Mouse (Mus musculus) limb, embryonic 10.5 days (tissue): ENCODE results near the gene Grifin. TPM values are rescaled to one million over a fixed set of nuclear protein-coding genes. Genes with fewer than 3 reads are reported as not detected.
A peak's percentile ranks its signal among the peaks of the same experiment; 100 is the strongest.

Source experiments
- DNase-seq: peaks from one replicate; pipeline ENCODE4 v3.0.0-alpha.2; 2017; ENCODE audit warnings: low spot score
- H3K27ac ChIP-seq: fragments of 300-500 bp; sonication (generic); 2 replicates; pipeline ENCODE4 v1.5.1; 2016; ENCODE audit warnings: mild to moderate bottlenecking
- H3K27me3 ChIP-seq: fragments of 300-500 bp; sonication (generic); 2 replicates; pipeline ENCODE4 v1.6.1; 2016; ENCODE audit warnings: low read depth, mild to moderate bottlenecking; ENCODE audit not compliant: poor library complexity, severe bottlenecking
- H3K36me3 ChIP-seq: fragments of 300-500 bp; sonication (generic); 2 replicates; pipeline ENCODE4 v1.6.1; 2016; ENCODE audit warnings: mild to moderate bottlenecking, moderate library complexity
- H3K4me1 ChIP-seq: fragments of 300-500 bp; sonication (generic); 2 replicates; pipeline ENCODE4 v1.6.1; 2016
- H3K4me3 ChIP-seq: fragments of 300-500 bp; sonication (generic); 2 replicates; pipeline ENCODE4 v1.5.1; 2016; ENCODE audit warnings: mild to moderate bottlenecking, moderate library complexity
- H3K9me3 ChIP-seq: fragments of 300-500 bp; sonication (generic); replicated peaks from 2 replicates; pipeline ENCODE4 v1.6.1; 2016; ENCODE audit warnings: mild to moderate bottlenecking
- WGBS: fragments of 180-500 bp; shearing (Covaris S2); methylation state at CpG from one replicate; pipeline ENCODE4 v1.1.7; 2016; 5-methylcytosine and 5-hydroxymethylcytosine counted together
- polyA plus RNA-seq: library from polyadenylated mRNA; unstranded; fragments of >200 nt; fragmentation: Nextera tagmentation; extraction: Ambion mirVana; gene quantifications from 2 replicates; pipeline ENCODE4 v1.2.1, GENCODE M21; 2016

The Grifin gene
- polyA plus RNA-seq, 1 experiment from 2014 or later, result not detected

DNA sequence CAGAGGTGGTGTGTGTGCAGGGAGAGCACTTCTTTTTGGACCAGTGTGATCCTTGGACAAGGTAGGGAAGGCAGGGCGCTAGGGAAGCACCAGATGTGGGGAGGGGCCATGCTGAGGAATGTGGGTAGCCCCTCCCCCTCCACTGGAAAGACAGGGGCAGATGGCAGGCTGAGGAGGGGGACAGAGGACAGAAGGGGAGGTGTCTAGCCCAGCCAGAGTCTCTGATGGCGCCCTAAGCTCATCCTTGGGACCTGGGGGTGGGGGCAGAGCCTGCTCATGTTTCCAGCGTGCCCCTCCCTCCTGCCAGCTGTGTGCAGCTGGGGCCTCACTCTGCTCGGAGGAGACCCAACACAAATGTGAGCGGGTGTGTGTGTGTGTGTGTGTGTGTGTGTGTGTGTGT lies 16.7 kb upstream of the Grifin start:
- DNase-seq, result peak; percentile 63

DNA sequence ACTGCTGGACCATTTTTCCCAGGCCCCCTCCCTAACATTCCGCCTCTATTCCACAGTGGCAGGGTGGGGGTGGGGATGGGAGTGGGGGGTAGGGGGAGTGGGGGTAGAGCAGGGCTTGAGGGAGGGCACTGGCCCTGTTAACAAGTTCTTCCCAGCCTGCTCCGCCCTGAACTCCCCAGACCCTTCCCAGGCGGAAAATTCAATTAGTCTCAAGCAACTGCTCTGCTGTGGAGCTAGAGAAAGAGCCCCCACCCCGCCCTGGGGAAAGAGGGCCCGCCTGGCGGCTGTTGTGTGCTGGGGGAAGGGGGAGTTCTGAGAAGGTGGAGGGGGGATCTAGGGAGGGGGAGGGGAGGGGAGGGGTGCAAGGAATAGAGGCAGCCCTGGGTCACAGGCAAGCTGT lies 14.9 kb upstream of the Grifin start:
- peak; percentile 69 for DNase-seq
- peaks cover 68% of the 10 kb centered on the region for H3K4me1 ChIP-seq
- 9% methylated on average over 6 of the region's 6 CpGs for WGBS

More for the DNA sequence above, 16.7 kb upstream of the Grifin start:
- Histone ChIP-seq H3K4me1 (peaks cover 61% of the 10 kb centered on the region), H3K36me3 (no peaks in the 10 kb centered on the region), H3K4me3 (peak overlapping the region; percentile 20), H3K9me3 (no peaks in the 10 kb centered on the region), H3K27ac (peak overlapping the region; percentile 77), H3K27me3 (peaks cover 5% of the 10 kb centered on the region; the same call in 1 of the 2 replicates)
- WGBS, result under 1% methylated on average over 5 of the region's 5 CpGs

GRCm38 (mm10) chr5:140579221-140579620 lies 14.3 kb upstream of the Grifin start:
- Histone ChIP-seq H3K4me3 (no peak overlapping the region), H3K27me3 (peaks cover 5% of the 10 kb centered on the region; the same call in 1 of the 2 replicates), H3K27ac (peak overlapping the region; percentile 77), H3K9me3 (no peaks in the 10 kb centered on the region), H3K4me1 (peaks cover 63% of the 10 kb centered on the region), H3K36me3 (no peaks in the 10 kb centered on the region)
- 45% methylated on average over 9 of the region's 9 CpGs for WGBS
- no peak for DNase-seq

More for the DNA sequence above, 14.9 kb upstream of the Grifin start:
- H3K9me3 ChIP-seq, result no peaks in the 10 kb centered on the region
- H3K4me3 ChIP-seq, result 0 out of 2 replicates have a peak overlapping the region, but pooled peaks have one; percentile 3
- peak overlapping the region; percentile 77 for H3K27ac ChIP-seq
- H3K27me3 ChIP-seq, result peaks cover 5% of the 10 kb centered on the region; the same call in 1 of the 2 replicates
- no peaks in the 10 kb centered on the region for H3K36me3 ChIP-seq

- H3K27ac ChIP-seq, result 0 out of 2 replicates have a peak overlapping the region, but pooled peaks have one; percentile 6
- WGBS, result 62% methylated on average over 5 of the region's 5 CpGs
Observed at GRCm38 (mm10) chr5:140575381-140575866, 10.6 kb upstream of the Grifin start.

GRCm38 (mm10) chr5:140572611-140573010 lies 7.7 kb upstream of the Grifin start:
- no peak overlapping the region for H3K4me3 ChIP-seq
- 0 out of 2 replicates have a peak, but pooled peaks cover 4% of the 10 kb centered on the region for H3K27me3 ChIP-seq
- no peaks in the 10 kb centered on the region for H3K36me3 ChIP-seq
- H3K27ac ChIP-seq, result peak overlapping the region; percentile 17; the same call in 1 of the 2 replicates
- H3K4me1 ChIP-seq, result peaks cover 19% of the 10 kb centered on the region
- no peaks in the 10 kb centered on the region for H3K9me3 ChIP-seq
- DNase-seq, result no peak
- 81% methylated on average over 6 of the region's 6 CpGs for WGBS

More at GRCm38 (mm10) chr5:140575381-140575866, 10.6 kb upstream of the Grifin start:
- H3K4me1 ChIP-seq, result peaks cover 27% of the 10 kb centered on the region
- no peak overlapping the region for H3K4me3 ChIP-seq
- H3K27me3 ChIP-seq, result 0 out of 2 replicates have a peak, but pooled peaks cover 4% of the 10 kb centered on the region
- no peaks in the 10 kb centered on the region for H3K9me3 ChIP-seq
- H3K36me3 ChIP-seq, result no peaks in the 10 kb centered on the region
- DNase-seq, result no peak

GRCm38 (mm10) chr5:140571673-140572072 lies 6.8 kb upstream of the Grifin start:
- no peak for DNase-seq
- WGBS, result 70% methylated on average over 10 of the region's 10 CpGs
- no peaks in the 10 kb centered on the region for H3K9me3 ChIP-seq
- H3K27me3 ChIP-seq, result 0 out of 2 replicates have a peak, but pooled peaks cover 4% of the 10 kb centered on the region
- H3K4me1 ChIP-seq, result peaks cover 26% of the 10 kb centered on the region
- H3K4me3 ChIP-seq, result no peak overlapping the region
- H3K27ac ChIP-seq, result 0 out of 2 replicates have a peak overlapping the region, but pooled peaks have one; percentile 25
- H3K36me3 ChIP-seq, result no peaks in the 10 kb centered on the region

DNA sequence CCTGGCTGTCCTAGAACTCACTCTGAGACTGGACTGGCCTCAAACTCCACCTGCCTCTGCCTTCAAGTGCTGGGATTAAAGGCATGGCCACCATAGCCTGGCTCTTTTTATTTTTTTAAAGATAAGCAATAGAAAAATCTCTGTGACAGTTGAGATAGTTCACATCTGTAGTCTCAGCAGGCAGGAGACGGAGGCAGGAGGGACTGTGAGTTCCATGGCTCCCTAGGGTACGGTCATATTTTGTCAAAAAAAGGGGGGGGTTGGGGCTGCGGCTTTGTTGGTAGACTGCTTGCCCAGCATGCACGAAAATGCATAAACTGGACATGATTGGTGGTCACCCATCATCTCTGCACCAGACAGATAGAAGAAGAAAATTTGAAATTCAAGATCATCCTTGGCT lies 6.3 kb upstream of the Grifin start:
- no peak overlapping the region for H3K27ac ChIP-seq
- peaks cover 28% of the 10 kb centered on the region for H3K4me1 ChIP-seq
- H3K9me3 ChIP-seq, result no peaks in the 10 kb centered on the region
- no peaks in the 10 kb centered on the region for H3K36me3 ChIP-seq
- H3K27me3 ChIP-seq, result 0 out of 2 replicates have a peak, but pooled peaks cover 4% of the 10 kb centered on the region
- DNase-seq, result no peak
- 89% methylated on average over 4 of the region's 4 CpGs for WGBS
- H3K4me3 ChIP-seq, result no peak overlapping the region

- Histone ChIP-seq H3K27ac (no peak overlapping the region), H3K4me3 (no peak overlapping the region), H3K27me3 (0 out of 2 replicates have a peak, but pooled peaks cover 4% of the 10 kb centered on the region), H3K36me3 (no peaks in the 10 kb centered on the region), H3K4me1 (peaks cover 34% of the 10 kb centered on the region), H3K9me3 (no peaks in the 10 kb centered on the region)
- no peak for DNase-seq
- WGBS, result 92% methylated on average over 13 of the region's 13 CpGs
Observed at GRCm38 (mm10) chr5:140570223-140570870, 5.5 kb upstream of the Grifin start.

DNA sequence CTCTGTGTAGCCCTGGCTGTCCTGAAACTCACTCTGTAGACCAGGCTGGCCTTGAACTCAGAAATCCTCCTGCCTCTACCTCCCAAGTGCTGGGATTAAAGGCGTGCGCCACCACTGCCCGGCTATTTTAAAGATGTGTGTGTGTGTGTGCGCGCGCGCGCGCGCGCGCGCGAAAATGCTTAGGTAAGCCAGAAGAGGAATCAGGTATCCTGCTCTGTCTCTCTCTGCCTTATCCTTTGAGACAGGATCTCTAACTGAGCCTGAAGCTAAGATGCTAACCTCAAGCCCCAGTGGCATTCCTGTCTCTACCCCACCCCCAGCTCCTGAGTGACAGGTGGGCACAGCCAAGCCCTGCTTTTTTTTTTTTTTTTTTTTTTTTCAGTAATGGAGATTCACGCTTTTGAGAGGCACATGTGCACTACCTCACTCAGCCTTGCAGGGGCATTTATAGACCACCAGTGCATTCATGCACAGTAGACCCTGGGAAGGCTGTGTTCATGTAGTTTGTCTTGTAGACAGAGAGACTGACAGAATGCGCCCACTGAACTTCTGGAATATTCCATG lies 4.2 kb upstream of the Grifin start:
- Histone ChIP-seq H3K36me3 (no peaks in the 10 kb centered on the region), H3K4me1 (peaks cover 39% of the 10 kb centered on the region), H3K27me3 (0 out of 2 replicates have a peak, but pooled peaks cover 6% of the 10 kb centered on the region), H3K27ac (no peak overlapping the region), H3K9me3 (no peaks in the 10 kb centered on the region), H3K4me3 (no peak overlapping the region)
- 82% methylated on average over 16 of the region's 16 CpGs for WGBS
- no peak for DNase-seq

DNA sequence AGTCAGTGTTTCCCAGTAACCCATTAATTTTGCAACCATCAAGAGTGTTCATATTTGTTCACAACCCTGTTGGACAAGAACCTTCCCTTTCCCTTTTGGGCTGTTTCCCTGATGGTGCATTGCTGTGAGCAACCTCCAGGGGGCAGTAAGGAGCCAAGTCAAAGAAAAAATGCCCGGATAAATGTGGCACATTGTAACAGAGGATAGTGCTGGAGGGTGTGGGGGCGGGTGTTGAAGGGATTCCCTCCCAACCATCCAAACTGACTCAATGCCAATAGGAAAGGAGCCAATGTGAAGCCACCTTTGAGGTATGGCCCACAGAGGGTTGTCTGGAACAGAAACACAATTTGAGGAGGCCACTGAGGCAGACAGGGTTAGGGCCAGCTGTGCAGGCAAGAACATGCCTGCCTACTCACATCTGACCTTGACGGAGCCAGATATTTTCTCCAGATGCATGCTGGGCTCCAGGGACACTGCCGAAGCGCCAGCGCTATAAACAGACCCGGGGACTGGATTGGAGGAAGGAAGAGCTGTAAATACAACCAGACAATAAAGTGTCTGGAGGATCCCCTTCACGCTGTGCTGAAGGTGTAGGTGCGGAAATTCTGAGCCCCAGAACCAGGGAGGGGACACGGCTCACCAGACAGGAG lies 3.6 kb upstream of the Grifin start:
- peaks cover 44% of the 10 kb centered on the region for H3K4me1 ChIP-seq
- 43% methylated on average over 10 of the region's 10 CpGs for WGBS
- 0 out of 2 replicates have a peak, but pooled peaks cover 8% of the 10 kb centered on the region for H3K27me3 ChIP-seq
- DNase-seq, result peak; percentile 77
- H3K36me3 ChIP-seq, result no peaks in the 10 kb centered on the region
- H3K27ac ChIP-seq, result 0 out of 2 replicates have a peak overlapping the region, but pooled peaks have one; percentile 53
- 0 out of 2 replicates have a peak overlapping the region, but pooled peaks have one; percentile 10 for H3K4me3 ChIP-seq
- H3K9me3 ChIP-seq, result no peaks in the 10 kb centered on the region

DNA sequence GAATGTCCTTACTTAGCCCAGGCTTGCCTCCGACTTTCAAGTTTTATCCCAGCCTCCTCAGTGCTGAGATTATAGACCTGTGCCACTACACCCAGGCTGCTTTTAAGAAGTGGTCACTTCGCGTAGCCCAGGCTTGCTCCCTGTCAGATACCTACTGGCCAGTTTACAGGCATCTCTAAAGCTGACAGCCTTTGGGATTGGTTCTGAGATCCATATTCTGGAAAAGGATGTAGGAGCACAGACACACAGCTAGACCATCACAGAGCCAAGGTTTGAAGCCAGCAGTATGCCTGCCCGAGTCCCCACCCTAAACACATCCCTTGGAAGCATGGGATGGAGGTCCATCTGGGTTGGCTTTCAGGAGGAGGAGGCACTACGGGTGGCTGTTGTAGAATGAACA lies 2.9 kb upstream of the Grifin start:
- H3K9me3 ChIP-seq, result no peaks in the 10 kb centered on the region
- H3K27me3 ChIP-seq, result 0 out of 2 replicates have a peak, but pooled peaks cover 8% of the 10 kb centered on the region
- peaks cover 51% of the 10 kb centered on the region for H3K4me1 ChIP-seq
- no peak overlapping the region for H3K4me3 ChIP-seq
- no peaks in the 10 kb centered on the region for H3K36me3 ChIP-seq
- DNase-seq, result no peak
- WGBS, result 92% methylated on average over 5 of the region's 5 CpGs
- peak overlapping the region; percentile 22 for H3K27ac ChIP-seq

DNA sequence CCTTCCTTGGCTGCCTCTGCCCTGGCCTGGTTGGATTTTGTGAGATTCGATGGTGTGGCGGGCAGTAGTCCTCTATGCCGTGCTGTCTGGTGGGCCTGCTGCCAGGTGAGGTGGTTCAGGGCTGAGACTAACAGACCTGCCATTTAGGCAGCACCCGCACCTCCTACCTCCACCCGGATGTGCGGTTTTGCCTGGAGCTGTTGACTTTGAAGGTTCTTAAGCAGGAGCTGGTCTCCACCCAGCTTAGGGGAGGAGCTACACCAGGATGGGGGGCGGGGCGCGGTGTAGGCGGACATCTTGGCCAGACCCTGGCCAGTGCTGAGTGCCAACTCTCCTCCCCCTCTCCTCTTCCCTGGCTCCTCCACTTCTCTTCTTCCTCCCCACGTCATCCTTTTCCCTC lies 2.5 kb upstream of the Grifin start:
- WGBS, result 55% methylated on average over 11 of the region's 11 CpGs
- Histone ChIP-seq H3K27me3 (0 out of 2 replicates have a peak, but pooled peaks cover 8% of the 10 kb centered on the region), H3K36me3 (no peaks in the 10 kb centered on the region), H3K4me3 (no peak overlapping the region), H3K4me1 (peaks cover 55% of the 10 kb centered on the region), H3K27ac (peak overlapping the region; percentile 22), H3K9me3 (no peaks in the 10 kb centered on the region)
- DNase-seq, result no peak
